ENCODE assay signal across 18 mouse cellular contexts in genomic region chr17:80820888-80821287, GRCm38 (mm10).
"Had no signal": no experiment of that assay in that cellular context is flagged by ENCODE, and none has a peak within 500 bp of the region (broad histone marks: within the 10 kb centered on the region; RNA-seq: fewer than 3 reads in every experiment).

No protein-coding gene starts in this region.

- H3K9ac ChIP-seq: limb, embryonic 15.5 days; liver, embryonic 14.5 days; liver, postnatal 0 days had no signal

- H3K36me3 ChIP-seq: limb, embryonic 15.5 days had no signal

- H3K27me3 ChIP-seq: limb, embryonic 15.5 days had no signal

- ATAC-seq: intestine, postnatal 0 days; liver, postnatal 0 days had no signal

- H3K4me3 ChIP-seq: limb, embryonic 15.5 days had no signal

- H3K4me2 ChIP-seq: limb, embryonic 15.5 days; liver, embryonic 11.5 days; midbrain, embryonic 11.5 days had no signal

- H3K9me3 ChIP-seq: limb, embryonic 15.5 days had no signal

- H3K27ac ChIP-seq: limb, embryonic 15.5 days; liver, embryonic 14.5 days; stomach, postnatal 0 days had no signal

- DNase-seq: kidney, adult 8-10 months; kidney, postnatal 36 days; liver, postnatal 0 days; lung, postnatal 14 days; lung, postnatal 4 days; midbrain, embryonic 14.5 days; right cerebral cortex, adult 18-20 months; right cerebral cortex, postnatal 14 days; right cerebral cortex, postnatal 4 days; thymus, adult 2 months; thymus, postnatal 14 days; thymus, postnatal 4 days had no signal
